Mouse (Mus musculus): ENCODE measurements around the gene Adamts16.
"Not testable (repeated sequence)": the region's sequence is repeated elsewhere in the genome, so short reads cannot be mapped to it uniquely, and the experiment has no call there.

Adamts16 gene

GRCm38 (mm10) chr13:70841421-70841904 lies at the start of gene Adamts16:
TSS of gene Adamts16 (minus strand) at chr13:70841811.
- DNase-seq (ENCODE audit: extremely low spot score, low read depth, low spot score) = no peak

DNA sequence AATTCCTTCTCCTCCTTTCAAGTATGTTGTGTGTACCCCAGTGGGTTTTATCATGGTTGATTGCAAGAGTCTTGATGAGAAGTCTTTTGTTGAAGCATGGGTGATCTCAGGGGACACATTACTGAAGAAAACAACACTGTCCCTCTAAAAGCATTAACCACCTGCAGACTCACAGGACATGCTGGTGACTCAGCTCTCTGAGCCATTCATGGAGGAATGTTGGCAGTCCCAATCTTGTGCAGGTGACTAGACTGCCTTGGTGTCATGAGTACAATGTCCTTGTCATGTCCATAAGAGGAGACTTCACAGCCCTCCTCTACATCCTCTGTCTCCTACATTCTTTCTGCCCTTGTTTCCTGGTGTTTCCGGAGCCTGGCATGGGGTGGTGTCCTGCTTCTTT lies 45.5 kb upstream of the Adamts16 start:
- no peak for DNase-seq (ENCODE audit: extremely low spot score, low read depth, low spot score)

- DNase-seq (ENCODE audit: extremely low spot score, low read depth, low spot score) = no peak
Observed at GRCm38 (mm10) chr13:70885006-70885405, 43.4 kb upstream of the Adamts16 start.

- no peak for DNase-seq (ENCODE audit: extremely low spot score, low read depth, low spot score)
Observed at GRCm38 (mm10) chr13:70883891-70884890, 42.6 kb upstream of the Adamts16 start.

DNA sequence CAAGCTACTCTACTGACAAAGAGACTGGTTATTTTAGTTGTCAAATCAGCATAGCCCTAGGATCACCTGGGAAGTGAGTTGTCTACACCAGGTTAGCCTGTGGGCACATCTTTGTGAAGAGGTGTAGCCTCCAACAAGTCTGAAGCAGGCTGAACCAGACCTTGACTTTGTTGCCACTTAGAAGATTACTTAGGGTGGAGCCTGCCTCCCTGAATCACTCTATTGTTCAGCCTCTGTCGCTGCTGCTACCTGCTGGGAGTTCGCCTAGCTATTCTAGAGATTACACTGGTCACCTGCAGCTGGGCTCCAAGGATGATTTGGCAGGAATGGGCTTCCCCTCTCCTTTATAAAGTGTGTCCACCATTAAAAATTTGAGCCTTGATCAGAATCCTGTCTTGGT lies 38.4 kb upstream of the Adamts16 start:
- DNase-seq (ENCODE audit: extremely low spot score, low read depth, low spot score) = not testable (repeated sequence)

DNA sequence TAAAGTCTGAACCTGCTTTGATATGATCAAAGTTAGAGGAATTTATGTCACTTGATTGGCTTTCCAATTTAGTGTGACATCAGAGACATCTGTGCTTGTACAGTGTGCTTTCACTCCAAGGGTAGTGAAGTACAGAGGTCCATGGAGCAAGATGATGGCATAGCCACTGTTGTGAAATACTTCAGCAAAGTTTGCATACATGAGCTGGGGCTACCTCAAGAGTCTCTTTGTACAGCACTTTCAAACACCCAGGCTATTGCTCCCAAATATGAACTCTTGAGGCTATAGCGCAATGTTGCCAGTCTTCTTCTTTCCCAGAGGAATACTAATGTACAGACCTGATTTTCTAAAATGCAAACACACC lies 35.9 kb upstream of the Adamts16 start:
- DNase-seq (ENCODE audit: extremely low spot score, low read depth, low spot score) = no peak

DNA sequence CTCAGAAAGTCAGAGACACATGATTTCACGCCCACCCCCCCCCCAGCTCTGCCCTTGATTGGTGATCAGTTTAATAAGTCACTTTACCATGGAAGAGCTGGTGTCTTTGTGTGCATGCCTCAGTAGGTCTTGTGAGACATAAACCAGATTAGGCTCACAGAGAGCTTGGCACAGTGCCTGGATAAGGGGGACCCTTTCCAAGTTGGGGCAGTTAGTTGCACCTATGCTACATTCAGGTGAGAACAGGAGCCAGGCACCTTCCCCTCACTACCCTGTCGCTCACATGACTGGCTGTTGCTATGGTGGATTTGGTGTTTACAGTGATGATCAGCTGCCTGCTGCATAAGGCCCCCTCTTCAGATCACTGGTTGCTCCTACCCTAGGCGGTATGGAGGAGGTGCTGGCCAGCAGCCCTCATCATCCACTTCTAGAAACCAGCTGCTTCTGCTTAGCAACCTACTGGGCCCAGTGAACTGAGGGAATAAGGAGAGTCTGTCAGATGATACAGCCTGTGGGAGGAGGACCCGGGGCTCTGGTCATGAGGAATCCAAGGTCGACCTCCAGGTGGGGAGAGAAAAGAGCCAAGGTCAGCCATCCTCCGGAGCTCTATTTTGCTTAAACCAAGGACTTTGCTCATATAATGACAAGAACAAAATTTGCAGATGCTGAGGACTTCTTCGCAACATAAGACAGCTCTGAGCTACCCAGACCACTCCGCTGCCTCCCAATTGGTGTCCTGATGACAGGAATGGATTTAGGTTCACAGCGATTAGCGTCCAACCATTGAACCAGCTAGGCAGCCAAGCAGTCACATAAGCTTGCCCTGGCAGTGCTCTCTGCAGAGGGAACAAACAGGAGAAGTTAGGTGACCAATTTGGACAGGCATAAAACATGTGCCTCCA lies 35.3 kb upstream of the Adamts16 start:
- no peak for DNase-seq (ENCODE audit: extremely low spot score, low read depth, low spot score)

- no peak for DNase-seq (ENCODE audit: extremely low spot score, low read depth, low spot score)
Observed at GRCm38 (mm10) chr13:70875411-70875949, 33.9 kb upstream of the Adamts16 start.

DNA sequence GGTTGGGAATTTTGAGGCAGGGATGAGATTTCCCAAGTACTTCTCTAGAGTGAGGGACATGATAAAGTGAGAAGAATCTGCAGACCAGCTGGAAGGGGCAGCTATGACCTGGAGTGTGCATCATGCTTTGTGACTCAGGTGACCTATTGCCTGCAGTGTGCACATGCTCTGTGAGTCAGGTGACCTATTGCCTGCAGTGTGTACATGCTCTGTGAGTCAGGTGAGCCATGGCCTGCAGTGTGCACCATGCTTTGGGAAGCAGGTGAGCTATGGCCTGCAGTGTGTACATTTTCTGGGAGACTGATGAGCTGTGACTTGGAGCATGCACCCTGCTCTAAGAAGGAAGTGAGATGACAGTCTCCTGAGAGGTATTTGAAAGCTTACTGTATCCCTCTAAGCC lies 33.1 kb upstream of the Adamts16 start:
- no peak for DNase-seq (ENCODE audit: extremely low spot score, low read depth, low spot score)

DNA sequence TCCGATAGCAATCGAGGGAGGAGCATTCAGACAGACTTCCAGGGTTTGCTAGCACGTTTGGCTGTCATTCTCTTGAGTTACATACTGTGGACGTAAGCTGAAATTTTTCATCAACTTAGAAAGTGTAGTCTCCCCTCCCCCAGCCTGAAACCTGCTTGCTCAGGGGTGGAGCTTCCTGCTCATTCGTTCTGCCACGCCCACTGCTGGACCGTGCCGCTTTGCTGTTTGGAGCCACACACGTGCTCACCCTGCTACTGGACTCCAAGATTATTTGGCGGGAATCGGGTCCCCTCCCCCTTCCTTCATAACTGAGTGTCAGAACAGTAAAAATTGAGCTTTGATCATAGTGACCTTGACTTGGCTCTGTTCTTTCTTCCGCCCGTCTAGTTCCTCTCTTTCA lies 32.2 kb upstream of the Adamts16 start:
- DNase-seq (ENCODE audit: extremely low spot score, low read depth, low spot score) = not testable (repeated sequence)

GRCm38 (mm10) chr13:70871049-70871448 lies 29.4 kb upstream of the Adamts16 start:
- no peak for DNase-seq (ENCODE audit: extremely low spot score, low read depth, low spot score)

DNA sequence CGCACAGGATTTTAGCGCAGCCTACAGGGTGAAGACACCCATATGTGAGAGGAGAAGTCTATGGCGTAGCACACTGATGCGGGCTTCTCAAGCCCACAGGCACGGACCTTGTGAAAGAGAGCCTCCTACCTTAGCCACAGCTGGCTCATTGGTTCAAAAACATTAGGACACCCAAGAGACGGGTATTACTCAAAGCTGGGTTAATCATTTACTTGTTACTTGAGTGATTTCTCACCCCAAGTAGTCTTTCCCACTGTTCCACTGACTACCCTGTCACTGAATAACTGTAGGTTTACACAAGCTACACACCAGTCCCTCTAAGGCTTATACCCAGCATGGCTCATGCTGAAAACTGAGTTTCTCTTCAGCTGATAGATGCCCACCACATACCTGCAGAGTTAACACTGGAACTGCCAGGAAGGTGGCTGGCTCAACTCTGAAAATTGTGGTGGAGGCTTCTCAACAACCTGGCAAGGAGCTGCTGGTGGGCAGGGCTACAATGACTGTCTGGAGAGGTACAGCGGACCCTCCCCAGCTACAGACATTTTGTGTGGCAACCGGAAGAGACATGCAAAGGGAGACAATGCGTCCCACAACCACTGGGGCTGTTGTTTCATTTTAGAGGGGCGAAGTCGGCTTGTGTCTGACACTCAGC lies 25.5 kb upstream of the Adamts16 start:
- no peak for DNase-seq (ENCODE audit: extremely low spot score, low read depth, low spot score)

GRCm38 (mm10) chr13:70865867-70866266 lies 24.3 kb upstream of the Adamts16 start:
- DNase-seq (ENCODE audit: extremely low spot score, low read depth, low spot score) = no peak

- DNase-seq (ENCODE audit: extremely low spot score, low read depth, low spot score) = no peak
Observed at GRCm38 (mm10) chr13:70862162-70862908, 20.7 kb upstream of the Adamts16 start.

- no peak for DNase-seq (ENCODE audit: extremely low spot score, low read depth, low spot score)
Observed at GRCm38 (mm10) chr13:70853601-70854000, 12.0 kb upstream of the Adamts16 start.

DNA sequence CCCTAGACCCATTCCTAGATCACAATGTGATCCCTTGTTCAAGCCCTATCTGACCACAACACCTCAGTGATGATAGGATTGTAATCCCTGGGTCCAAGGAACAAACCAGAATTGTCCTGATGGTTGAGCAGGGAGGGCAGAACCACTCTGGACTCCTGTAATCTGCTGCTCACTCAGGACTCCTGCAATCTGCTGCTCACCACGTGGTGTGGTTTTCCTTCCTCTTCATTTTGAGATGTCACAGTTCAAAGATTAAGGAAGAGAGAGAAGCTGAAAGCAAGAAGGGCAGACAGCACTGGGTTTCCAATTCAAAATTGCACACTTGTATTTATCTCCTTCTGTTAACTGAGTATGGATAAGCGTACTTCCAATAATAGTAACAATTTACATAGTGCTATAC lies 5.3 kb upstream of the Adamts16 start:
- DNase-seq (ENCODE audit: extremely low spot score, low read depth, low spot score) = no peak

DNA sequence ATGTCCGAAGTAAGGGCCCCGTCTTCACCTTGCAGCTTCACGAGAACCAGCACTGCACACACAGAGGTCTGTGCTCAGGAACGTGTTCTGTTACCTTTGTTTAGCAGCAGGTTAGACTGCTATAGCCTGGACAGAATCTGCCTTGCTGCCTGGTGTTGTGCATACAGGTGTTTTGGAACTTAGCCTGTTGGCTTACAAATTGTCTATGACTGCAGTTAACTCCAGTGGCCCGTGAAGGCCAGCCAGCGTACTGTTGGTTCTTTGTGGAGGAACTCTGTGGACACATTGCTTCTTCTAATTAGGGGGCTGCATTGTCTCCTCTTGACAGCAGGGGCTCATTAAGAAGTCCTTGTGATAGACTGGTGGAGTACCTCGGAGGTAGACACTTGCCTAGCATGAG lies 3.9 kb upstream of the Adamts16 start:
- DNase-seq (ENCODE audit: extremely low spot score, low read depth, low spot score) = no peak

- no peak for DNase-seq (ENCODE audit: extremely low spot score, low read depth, low spot score)
Observed at GRCm38 (mm10) chr13:70842126-70842525, 515 bp upstream of the Adamts16 start.

- peak; percentile 53 for DNase-seq (ENCODE audit: extremely low spot score, low read depth, low spot score)
Observed at GRCm38 (mm10) chr13:70840161-70840560, 1.4 kb downstream of the Adamts16 start.

GRCm38 (mm10) chr13:70837571-70837970 lies 4.0 kb downstream of the Adamts16 start:
- DNase-seq (ENCODE audit: extremely low spot score, low read depth, low spot score) = no peak
